In the genomic region with DNA sequence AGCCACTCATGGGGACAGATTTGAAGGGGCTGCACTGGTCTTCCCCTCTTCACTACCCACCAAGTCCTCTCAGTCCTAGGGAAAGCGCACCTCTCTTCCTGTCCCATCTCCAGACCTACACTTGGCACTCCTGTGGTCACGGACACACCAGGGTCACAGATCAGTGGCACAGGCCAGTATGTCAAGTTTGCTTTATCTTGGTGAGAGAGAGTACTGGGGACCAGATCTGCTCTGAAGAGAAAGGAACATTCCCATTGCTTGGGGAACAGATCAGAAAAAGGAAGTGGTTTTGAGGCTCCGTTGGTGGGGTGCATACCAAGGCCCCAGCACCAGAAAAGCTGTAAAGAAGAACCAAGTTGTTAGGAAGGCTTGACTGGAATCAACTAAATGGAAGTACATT, we compare ENCODE assay signal across 9 mouse cellular contexts. TPM values are rescaled to one million over a fixed set of nuclear protein-coding genes. Genes with fewer than 3 reads are reported as not detected.
DNase-seq lines count a peak whose midpoint lies in the region; ATAC-seq and TF ChIP-seq lines count a peak whose summit lies in the region.
"Had no signal": no experiment of that assay in that cellular context is flagged by ENCODE, and none has a peak within 500 bp of the region (broad histone marks: within the 10 kb centered on the region; RNA-seq: fewer than 3 reads in every experiment).

No protein-coding gene starts in this region.

- H3K27ac ChIP-seq in forebrain, embryonic 10.5 days = peak overlapping the region; percentile 83
- H3K27ac ChIP-seq in forebrain, postnatal 0 days (ENCODE audit: low read depth, low read length) = no peak overlapping the region
- no peak overlapping the region for H3K27ac ChIP-seq in heart, embryonic 14.5 days (replicated peaks in 1 of 2; ENCODE audit: control insufficient read depth in 1 of 2, insufficient read depth in 1 of 2, low read depth in 2 of 2, low read length in 2 of 2)

- H3K4me1 ChIP-seq in forebrain, embryonic 10.5 days = peaks cover 40% of the 10 kb centered on the region
- peaks cover 5% of the 10 kb centered on the region; the same call in 1 of the 2 replicates for H3K4me1 ChIP-seq in forebrain, postnatal 0 days (ENCODE audit: insufficient read depth)
- peaks cover 7 to 9% of the 10 kb centered on the region in 2 experiments; a peak in 3 of 4 replicates for H3K4me1 ChIP-seq in heart, embryonic 14.5 days (ENCODE audit: control insufficient read depth in 2 of 2, insufficient read depth in 2 of 2, low read length in 2 of 2)
- peaks cover 87% of the 10 kb centered on the region for H3K4me1 ChIP-seq in megakaryocyte, embryonic 14.5 days

- DNase-seq in forebrain, embryonic 10.5 days (ENCODE audit: extremely low spot score, low spot score) = no peak
- DNase-seq in forebrain, postnatal 0 days = no peak
- peak; percentile 23 for DNase-seq in A20 (ENCODE audit: low read depth, low spot score)
- DNase-seq in urinary bladder, postnatal 25 days (ENCODE audit: low spot score) = no peak
- no peak for DNase-seq in retina, postnatal 1 day
- no peak for DNase-seq in cerebellum, adult 9-11 months

- ATAC-seq in forebrain, postnatal 0 days = no peak
- no peak for ATAC-seq in heart, embryonic 14.5 days (ENCODE audit: insufficient number of reproducible peaks, insufficient read depth, low FRiP score, low read depth)

- no peak overlapping the region for H3K4me2 ChIP-seq in forebrain, postnatal 0 days (ENCODE audit: low read depth)
- H3K4me2 ChIP-seq in heart, embryonic 14.5 days (ENCODE audit: low read length) = peak overlapping the region; percentile 100

- 83% methylated on average over 3 of the region's 3 CpGs for WGBS in forebrain, embryonic 10.5 days
- WGBS in forebrain, postnatal 0 days = 85% methylated on average over 3 of the region's 3 CpGs
- WGBS in heart, embryonic 14.5 days = 79% methylated on average over 3 of the region's 3 CpGs

- no peak overlapping the region for H3K9ac ChIP-seq in forebrain, postnatal 0 days
- H3K9ac ChIP-seq in heart, embryonic 14.5 days (ENCODE audit: low read length) = no peak overlapping the region

- no peak for TF ChIP-seq CTCF in forebrain, postnatal 0 days (IDR thresholded peaks at IDR 0.05; ENCODE audit: low read depth)

- peaks cover 16% of the 10 kb centered on the region for H3K27me3 ChIP-seq in forebrain, embryonic 10.5 days (ENCODE audit: poor library complexity, severe bottlenecking)
- H3K27me3 ChIP-seq in forebrain, postnatal 0 days (ENCODE audit: insufficient read depth, low read length) = no peaks in the 10 kb centered on the region
- H3K27me3 ChIP-seq in heart, embryonic 14.5 days (ENCODE audit: control insufficient read depth, insufficient read depth, low read length) = no peaks in the 10 kb centered on the region
- peaks cover 10% of the 10 kb centered on the region for H3K27me3 ChIP-seq in megakaryocyte, embryonic 14.5 days (replicated peaks)

- H3K36me3 ChIP-seq in forebrain, embryonic 10.5 days (replicated peaks) = no peaks in the 10 kb centered on the region
- no peaks in the 10 kb centered on the region for H3K36me3 ChIP-seq in forebrain, postnatal 0 days (ENCODE audit: insufficient read depth)
- no peaks in the 10 kb centered on the region for H3K36me3 ChIP-seq in heart, embryonic 14.5 days (ENCODE audit: control insufficient read depth, insufficient read depth, low read length)
- no peaks in the 10 kb centered on the region for H3K36me3 ChIP-seq in megakaryocyte, embryonic 14.5 days (replicated peaks; ENCODE audit: low read length)

- H3K9me3 ChIP-seq in forebrain, embryonic 10.5 days = no peaks in the 10 kb centered on the region
- H3K9me3 ChIP-seq in forebrain, postnatal 0 days (ENCODE audit: low read length) = no peaks in the 10 kb centered on the region
- H3K9me3 ChIP-seq in heart, embryonic 14.5 days (ENCODE audit: control insufficient read depth, low read length) = no peaks in the 10 kb centered on the region
- H3K9me3 ChIP-seq in megakaryocyte, embryonic 14.5 days = no peaks in the 10 kb centered on the region

- H3K4me3 ChIP-seq in forebrain, embryonic 10.5 days = peak overlapping the region; percentile 77
- H3K4me3 ChIP-seq in forebrain, postnatal 0 days (ENCODE audit: low read depth, low read length) = no peak overlapping the region
- no peak overlapping the region for H3K4me3 ChIP-seq in heart, embryonic 14.5 days (ENCODE audit: control insufficient read depth in 1 of 2, insufficient read depth in 1 of 2, low read depth in 1 of 2, low read length in 2 of 2)
- peak overlapping the region; percentile 95 for H3K4me3 ChIP-seq in megakaryocyte, embryonic 14.5 days (replicated peaks)

RNA-seq across cellular contexts. Expression of a gene that starts 0.7 kb away (rescaled TPM):
- 13.0 and 14.0 TPM in 2 replicates for polyA plus RNA-seq in forebrain, embryonic 10.5 days (2016; fragmentation: Nextera tagmentation; extraction: Ambion mirVana)
- total RNA-seq in forebrain, postnatal 0 days (2014; rRNA removed) = 30.5 and 43.6 TPM in 2 replicates
- 20.0 and 30.7 TPM in 2 replicates for polyA plus RNA-seq in forebrain, postnatal 0 days (2015; fragmentation: Nextera tagmentation; extraction: Ambion mirVana)
- 4.0 and 4.5 TPM in 2 replicates for polyA plus RNA-seq in heart, embryonic 14.5 days (2014; fragmentation: Nextera tagmentation; extraction: Ambion mirVana)
- polyA plus RNA-seq in megakaryocyte, embryonic 14.5 days (2012; ENCODE audit: insufficient read depth, low replicate concordance) = 10.6 and 10.9 TPM in 2 replicates

RNA-seq across cellular contexts. Expression of a gene that starts 40.0 kb away (rescaled TPM):
- 115 and 118 TPM in 2 replicates for polyA plus RNA-seq in forebrain, embryonic 10.5 days (2016; fragmentation: Nextera tagmentation; extraction: Ambion mirVana)
- 55.2 and 59.0 TPM in 2 replicates for total RNA-seq in forebrain, postnatal 0 days (2014; rRNA removed)
- polyA plus RNA-seq in forebrain, postnatal 0 days (2015; fragmentation: Nextera tagmentation; extraction: Ambion mirVana) = 147 and 190 TPM in 2 replicates
- polyA plus RNA-seq in heart, embryonic 14.5 days (2014; fragmentation: Nextera tagmentation; extraction: Ambion mirVana) = 123 and 124 TPM in 2 replicates
- 8.0 and 101 TPM in 2 replicates for polyA plus RNA-seq in megakaryocyte, embryonic 14.5 days (2012; ENCODE audit: insufficient read depth, low replicate concordance)

RNA-seq across cellular contexts. Expression of a gene that starts 51.8 kb away (rescaled TPM):
- polyA plus RNA-seq in forebrain, embryonic 10.5 days (2016; fragmentation: Nextera tagmentation; extraction: Ambion mirVana) = not detected in 2 replicates
- total RNA-seq in forebrain, postnatal 0 days (2014; rRNA removed) = 0.71 TPM in 1 of 2 replicates, not detected in the other
- polyA plus RNA-seq in forebrain, postnatal 0 days (2015; fragmentation: Nextera tagmentation; extraction: Ambion mirVana) = not detected in 2 replicates
- polyA plus RNA-seq in heart, embryonic 14.5 days (2014; fragmentation: Nextera tagmentation; extraction: Ambion mirVana) = not detected in 2 replicates
- polyA plus RNA-seq in megakaryocyte, embryonic 14.5 days (2012; ENCODE audit: insufficient read depth, low replicate concordance) = not detected in 2 replicates
- polyA plus RNA-seq: C2C12 had no signal

RNA-seq across cellular contexts. Expression of a gene that starts 52.6 kb away (rescaled TPM):
- 338 and 366 TPM in 2 replicates for polyA plus RNA-seq in forebrain, embryonic 10.5 days (2016; fragmentation: Nextera tagmentation; extraction: Ambion mirVana)
- 256 TPM in 2 replicates for total RNA-seq in forebrain, postnatal 0 days (2014; rRNA removed)
- 401 and 455 TPM in 2 replicates for polyA plus RNA-seq in forebrain, postnatal 0 days (2015; fragmentation: Nextera tagmentation; extraction: Ambion mirVana)
- 176 and 191 TPM in 2 replicates for polyA plus RNA-seq in heart, embryonic 14.5 days (2014; fragmentation: Nextera tagmentation; extraction: Ambion mirVana)
- polyA plus RNA-seq in megakaryocyte, embryonic 14.5 days (2012; ENCODE audit: insufficient read depth, low replicate concordance) = 67.0 and 210 TPM in 2 replicates

Comparison
In these comparisons a context has a peak if more than half of its experiments do, and no peak if none do; other contexts are left out.
1. H3K4me3 ChIP-seq: peak in forebrain, embryonic 10.5 days (single experiment) and megakaryocyte, embryonic 14.5 days (single experiment); none in forebrain, postnatal 0 days (single experiment) and heart, embryonic 14.5 days (0 of 2).